Mouse (Mus musculus) CD4-positive helper T cell, adult 2 months (primary cell): ENCODE measurements around the gene Slc27a3.

Experiments
- DNase-seq: peaks from one replicate; pipeline ENCODE4 v3.0.0-alpha.2; 2012; ENCODE audit warnings: low read depth, missing footprints, low spot score

Gene Slc27a3

GRCm38 (mm10) chr3:90389511-90390490 is at the start of gene Slc27a3:
Slc27a3 (minus strand) TSS chr3:90389938.
- DNase-seq: no peak

GRCm38 (mm10) chr3:90437131-90437530 is 47.4 kb upstream of the Slc27a3 start:
- no peak for DNase-seq

- no peak for DNase-seq
Measured at GRCm38 (mm10) chr3:90434073-90434730, 44.5 kb upstream of the Slc27a3 start.

GRCm38 (mm10) chr3:90433381-90434020 is 43.8 kb upstream of the Slc27a3 start, which contains the start of gene Ints3:
Ints3 (minus strand) TSS chr3:90433622.
- DNase-seq: peak; percentile 99

- no peak for DNase-seq
Measured at GRCm38 (mm10) chr3:90432811-90433219, 43.1 kb upstream of the Slc27a3 start.

GRCm38 (mm10) chr3:90432348-90432747 is 42.6 kb upstream of the Slc27a3 start:
- DNase-seq: no peak

- no peak for DNase-seq
Measured at GRCm38 (mm10) chr3:90429576-90429975, 39.8 kb upstream of the Slc27a3 start.

GRCm38 (mm10) chr3:90428186-90428585 is 38.4 kb upstream of the Slc27a3 start:
- no peak for DNase-seq

GRCm38 (mm10) chr3:90427574-90427973 is 37.8 kb upstream of the Slc27a3 start:
- DNase-seq: no peak

GRCm38 (mm10) chr3:90425499-90425898 is 35.8 kb upstream of the Slc27a3 start:
- no peak for DNase-seq

- DNase-seq: no peak
Measured at GRCm38 (mm10) chr3:90423549-90423948, 33.8 kb upstream of the Slc27a3 start.

GRCm38 (mm10) chr3:90420696-90421095 is 31.0 kb upstream of the Slc27a3 start:
- DNase-seq: no peak

- DNase-seq: no peak
Measured at GRCm38 (mm10) chr3:90413011-90413396, 23.3 kb upstream of the Slc27a3 start.

GRCm38 (mm10) chr3:90412312-90413010 is 22.7 kb upstream of the Slc27a3 start:
- DNase-seq: peak; percentile 59

- no peak for DNase-seq
Measured at GRCm38 (mm10) chr3:90408721-90409120, 19.0 kb upstream of the Slc27a3 start.

- DNase-seq: no peak
Measured at GRCm38 (mm10) chr3:90406414-90406813, 16.7 kb upstream of the Slc27a3 start.

GRCm38 (mm10) chr3:90404609-90405008 is 14.9 kb upstream of the Slc27a3 start:
- DNase-seq: no peak

- no peak for DNase-seq
Measured at GRCm38 (mm10) chr3:90404121-90404520, 14.4 kb upstream of the Slc27a3 start.

- DNase-seq: no peak
Measured at GRCm38 (mm10) chr3:90400993-90401392, 11.3 kb upstream of the Slc27a3 start.

- no peak for DNase-seq
Measured at GRCm38 (mm10) chr3:90395629-90396028, 5.9 kb upstream of the Slc27a3 start.

- no peak for DNase-seq
Measured at GRCm38 (mm10) chr3:90392661-90393060, 2.9 kb upstream of the Slc27a3 start.
